Mouse (Mus musculus): ENCODE results near the gene Trex2. TPM values are rescaled to one million over a fixed set of nuclear protein-coding genes. Genes with fewer than 3 reads are reported as not detected.
"Not testable (repeated sequence)": the region's sequence is repeated elsewhere in the genome, so short reads cannot be mapped to it uniquely, and the experiment has no call there.

The Trex2 gene
- polyA plus RNA-seq, 1 experiment, result not detected

DNA sequence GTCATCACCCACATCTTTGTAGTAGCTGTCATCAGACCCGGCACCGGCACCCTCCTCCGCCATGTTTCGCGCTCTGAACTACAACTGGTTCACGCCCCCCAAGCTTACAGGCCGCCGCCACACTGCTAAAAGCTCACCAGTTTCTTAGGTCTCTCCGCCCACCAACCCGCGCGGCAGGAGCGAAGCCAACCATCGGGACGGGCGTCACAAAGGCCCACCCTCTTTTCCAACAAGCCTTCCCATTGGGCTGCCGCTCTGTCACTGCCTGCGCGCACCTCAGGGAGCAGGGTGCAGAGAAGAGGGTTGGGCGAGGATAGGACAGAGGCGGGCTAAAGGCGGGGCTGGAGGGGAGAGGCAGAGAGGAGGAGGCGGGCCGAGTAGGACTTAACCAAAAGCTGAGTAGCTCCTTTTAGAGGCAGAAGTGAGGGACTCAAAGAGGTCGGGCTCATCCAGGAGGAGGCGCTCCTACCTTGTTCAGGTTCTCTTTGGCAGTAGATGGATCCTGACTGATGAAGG lies 23.8 kb upstream of the Trex2 start, which contains the start of gene Haus7:
Gene Haus7 (minus strand): TSS at position 168 of the 516 bp plus-strand sequence.
- Histone ChIP-seq H3K4me3 (replicated peaks) (peak within 1 kb of the TSS; percentile 76), H3K9me3 (ENCODE audit: control insufficient read depth, low read length) (no peaks in the 10 kb centered on the region), H3K36me3 (ENCODE audit: control insufficient read depth) (peaks cover 1% of the 10 kb centered on the region; the same call in 1 of the 2 replicates), H3K4me1 (ENCODE audit: control insufficient read depth) (peaks cover 20% of the 10 kb centered on the region), H3K27me3 (ENCODE audit: control insufficient read depth) (no peaks in the 10 kb centered on the region)
- TF ChIP-seq GATA1 (IDR thresholded peaks at IDR 0.05; ENCODE audit: low read length) (no peak), TAL1 (IDR thresholded peaks at IDR 0.05; ENCODE audit: low read length) (no peak)

GRCm38 (mm10) chrX:73451949-73452348 lies 16.8 kb upstream of the Trex2 start:
- H3K9me3 ChIP-seq (ENCODE audit: control insufficient read depth, low read length), result no peaks in the 10 kb centered on the region
- H3K4me1 ChIP-seq (ENCODE audit: control insufficient read depth), result no peaks in the 10 kb centered on the region
- no peak overlapping the region for H3K4me3 ChIP-seq (replicated peaks)
- no peak for TF ChIP-seq TAL1 (IDR thresholded peaks at IDR 0.05; ENCODE audit: low read length)
- TF ChIP-seq GATA1 (IDR thresholded peaks at IDR 0.05; ENCODE audit: low read length), result no peak
- peaks cover 29% of the 10 kb centered on the region for H3K36me3 ChIP-seq (ENCODE audit: control insufficient read depth)
- no peaks in the 10 kb centered on the region for H3K27me3 ChIP-seq (ENCODE audit: control insufficient read depth)

DNA sequence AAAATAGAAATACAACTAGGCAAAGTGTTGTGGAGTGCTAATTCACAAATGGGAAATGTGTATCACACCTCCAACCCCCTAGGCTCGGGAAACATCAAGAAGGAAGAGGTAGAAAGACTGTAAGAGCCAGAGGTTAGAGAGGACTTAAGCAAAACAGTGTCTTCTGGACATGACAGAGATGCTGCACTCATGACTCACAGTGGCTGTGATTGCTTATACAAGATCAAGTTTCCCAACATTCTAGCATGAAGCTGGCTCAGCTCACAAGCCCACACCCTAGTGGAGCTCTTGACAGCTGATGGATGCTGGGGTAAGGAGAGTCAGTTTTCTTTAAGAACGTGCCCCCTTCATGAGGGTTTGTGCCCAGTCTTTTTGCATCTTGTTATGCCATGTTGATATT lies 6.3 kb upstream of the Trex2 start:
- H3K4me3 ChIP-seq (replicated peaks), result no peak overlapping the region
- no peaks in the 10 kb centered on the region for H3K4me1 ChIP-seq (ENCODE audit: control insufficient read depth)
- TF ChIP-seq GATA1 (IDR thresholded peaks at IDR 0.05; ENCODE audit: low read length), result no peak
- TF ChIP-seq TAL1 (IDR thresholded peaks at IDR 0.05; ENCODE audit: low read length), result no peak
- H3K9me3 ChIP-seq (ENCODE audit: control insufficient read depth, low read length), result no peaks in the 10 kb centered on the region
- H3K36me3 ChIP-seq (ENCODE audit: control insufficient read depth), result peaks cover 26% of the 10 kb centered on the region
- H3K27me3 ChIP-seq (ENCODE audit: control insufficient read depth), result no peaks in the 10 kb centered on the region

GRCm38 (mm10) chrX:73432850-73433249 lies 2.3 kb downstream of the Trex2 start:
- Histone ChIP-seq H3K4me1 (ENCODE audit: control insufficient read depth) (no peaks in the 10 kb centered on the region), H3K9me3 (ENCODE audit: control insufficient read depth, low read length) (no peaks in the 10 kb centered on the region)
- no peak for TF ChIP-seq TAL1 (IDR thresholded peaks at IDR 0.05; ENCODE audit: low read length)
- no peak for TF ChIP-seq GATA1 (IDR thresholded peaks at IDR 0.05; ENCODE audit: low read length)

DNA sequence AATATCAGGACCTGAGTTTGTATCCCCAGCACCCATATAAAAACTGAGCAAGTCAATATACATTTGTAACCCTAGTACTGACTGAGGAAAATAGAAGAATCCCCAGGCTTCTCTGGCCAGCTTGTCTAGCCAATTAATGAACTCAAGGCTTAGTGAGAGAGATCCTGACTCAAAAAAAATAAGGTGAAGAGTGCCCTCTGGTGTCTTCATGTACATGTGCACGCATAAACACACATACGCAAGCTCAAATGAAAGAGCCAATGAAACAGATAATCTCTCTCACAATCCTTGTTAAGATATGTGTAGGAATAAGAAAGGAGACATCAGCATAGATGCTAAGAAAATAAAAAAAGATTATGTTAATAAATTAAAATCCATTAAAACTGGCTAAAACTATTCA lies 5.1 kb downstream of the Trex2 start:
- H3K36me3 ChIP-seq (ENCODE audit: control insufficient read depth), result no peaks in the 10 kb centered on the region
- no peak overlapping the region for H3K4me3 ChIP-seq (replicated peaks)

More at GRCm38 (mm10) chrX:73432850-73433249, 2.3 kb downstream of the Trex2 start:
- H3K4me3 ChIP-seq (replicated peaks), result no peak overlapping the region
- H3K27me3 ChIP-seq (ENCODE audit: control insufficient read depth), result peaks cover 6% of the 10 kb centered on the region; the same call in 1 of the 2 replicates
- H3K36me3 ChIP-seq (ENCODE audit: control insufficient read depth), result peaks cover 12% of the 10 kb centered on the region

GRCm38 (mm10) chrX:73412767-73413166 lies 22.4 kb downstream of the Trex2 start:
- no peaks in the 10 kb centered on the region for H3K36me3 ChIP-seq (ENCODE audit: control insufficient read depth)
- TF ChIP-seq TAL1 (IDR thresholded peaks at IDR 0.05; ENCODE audit: low read length) (no peak), GATA1 (IDR thresholded peaks at IDR 0.05; ENCODE audit: low read length) (no peak)
- H3K4me1 ChIP-seq (ENCODE audit: control insufficient read depth), result no peaks in the 10 kb centered on the region
- no peaks in the 10 kb centered on the region for H3K9me3 ChIP-seq (ENCODE audit: control insufficient read depth, low read length)
- H3K27me3 ChIP-seq (ENCODE audit: control insufficient read depth), result peaks cover 8% of the 10 kb centered on the region
- H3K4me3 ChIP-seq (replicated peaks), result no peak overlapping the region

More for the DNA sequence above, 5.1 kb downstream of the Trex2 start:
- Histone ChIP-seq H3K4me1 (ENCODE audit: control insufficient read depth) (no peaks in the 10 kb centered on the region), H3K27me3 (ENCODE audit: control insufficient read depth) (peaks cover 6% of the 10 kb centered on the region; the same call in 1 of the 2 replicates), H3K9me3 (ENCODE audit: control insufficient read depth, low read length) (no peaks in the 10 kb centered on the region)
- no peak for TF ChIP-seq GATA1 (IDR thresholded peaks at IDR 0.05; ENCODE audit: low read length)
- no peak for TF ChIP-seq TAL1 (IDR thresholded peaks at IDR 0.05; ENCODE audit: low read length)

DNA sequence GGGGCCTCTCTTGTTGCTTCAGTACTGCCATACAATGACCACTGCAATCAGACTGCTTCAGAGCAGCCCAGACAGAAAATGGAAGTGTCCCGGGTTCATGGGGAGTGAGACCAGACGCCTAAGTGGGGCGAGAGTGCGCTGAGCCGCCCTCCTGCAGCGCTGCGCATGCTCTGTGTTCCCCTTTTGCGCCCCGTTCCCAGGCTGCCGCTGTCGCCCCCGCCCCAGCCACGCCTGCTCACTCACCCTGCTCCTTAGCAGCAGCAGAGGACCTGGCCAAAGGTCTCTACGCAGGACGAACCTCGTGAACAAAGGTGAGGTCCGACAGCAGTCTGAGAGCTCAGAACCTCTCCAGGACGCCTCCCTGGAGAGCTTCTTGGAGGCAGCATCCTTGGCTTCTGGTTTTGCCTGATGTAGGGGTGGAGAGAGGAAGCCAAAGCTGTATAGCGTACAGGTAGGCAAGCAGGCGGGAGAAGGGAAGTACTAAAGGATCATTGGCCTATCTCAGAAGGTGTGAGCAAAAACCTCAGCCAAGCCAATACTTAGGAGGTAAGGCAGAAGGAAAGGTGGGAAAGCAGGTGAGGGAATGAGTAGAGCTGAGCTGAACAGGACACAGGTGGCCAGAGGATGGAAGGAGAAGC lies 24.1 kb downstream of the Trex2 start, which contains the start of gene Zfp92:
Gene Zfp92 (plus strand): TSS at position 217 of the 638 bp plus-strand sequence.
- TF ChIP-seq GATA1 (IDR thresholded peaks at IDR 0.05; ENCODE audit: low read length), result no peak
- no peak for TF ChIP-seq TAL1 (IDR thresholded peaks at IDR 0.05; ENCODE audit: low read length)
- H3K27me3 ChIP-seq (ENCODE audit: control insufficient read depth), result peaks cover 8% of the 10 kb centered on the region
- no peak within 1 kb of the TSS for H3K4me3 ChIP-seq (replicated peaks)

GRCm38 (mm10) chrX:73401616-73402015 lies 33.5 kb downstream of the Trex2 start:
- TF ChIP-seq GATA1 (IDR thresholded peaks at IDR 0.05; ENCODE audit: low read length) (no peak), TAL1 (IDR thresholded peaks at IDR 0.05; ENCODE audit: low read length) (no peak)
- no peaks in the 10 kb centered on the region for H3K36me3 ChIP-seq (ENCODE audit: control insufficient read depth)
- H3K4me3 ChIP-seq (replicated peaks), result no peak overlapping the region

More for the DNA sequence above, 24.1 kb downstream of the Trex2 start, which contains the start of gene Zfp92:
- H3K4me1 ChIP-seq (ENCODE audit: control insufficient read depth), result no peaks in the 10 kb centered on the region
- no peaks in the 10 kb centered on the region for H3K36me3 ChIP-seq (ENCODE audit: control insufficient read depth)
- H3K9me3 ChIP-seq (ENCODE audit: control insufficient read depth, low read length), result no peaks in the 10 kb centered on the region

DNA sequence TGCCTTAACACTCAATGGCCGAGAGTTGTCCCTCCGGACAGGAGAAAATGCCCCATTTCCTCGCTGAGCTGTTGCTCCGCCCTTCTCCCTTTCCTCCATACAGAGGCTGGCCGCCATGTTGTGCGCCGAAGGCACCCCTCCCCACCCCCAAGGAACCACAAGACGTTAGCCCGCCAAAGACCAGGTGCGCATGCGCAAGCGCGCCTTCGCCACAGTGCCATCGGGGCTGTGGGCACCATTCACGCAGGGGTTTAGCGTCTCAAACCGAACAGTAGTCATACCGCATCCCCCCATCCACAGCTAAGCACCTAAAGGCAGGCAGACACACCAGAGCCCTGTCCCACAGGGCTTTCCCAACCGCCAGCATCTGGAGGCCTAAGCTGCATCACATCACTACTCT lies 34.2 kb downstream of the Trex2 start:
- Histone ChIP-seq H3K36me3 (ENCODE audit: control insufficient read depth) (no peaks in the 10 kb centered on the region), H3K27me3 (ENCODE audit: control insufficient read depth) (peaks cover 2% of the 10 kb centered on the region; the same call in 1 of the 2 replicates), H3K4me1 (ENCODE audit: control insufficient read depth) (no peaks in the 10 kb centered on the region), H3K9me3 (ENCODE audit: control insufficient read depth, low read length) (peaks cover 6% of the 10 kb centered on the region), H3K4me3 (replicated peaks) (no peak overlapping the region)
- TF ChIP-seq TAL1 (IDR thresholded peaks at IDR 0.05; ENCODE audit: low read length) (no peak), GATA1 (IDR thresholded peaks at IDR 0.05; ENCODE audit: low read length) (no peak)

More at GRCm38 (mm10) chrX:73401616-73402015, 33.5 kb downstream of the Trex2 start:
- H3K9me3 ChIP-seq (ENCODE audit: control insufficient read depth, low read length), result peaks cover 6% of the 10 kb centered on the region
- no peaks in the 10 kb centered on the region for H3K4me1 ChIP-seq (ENCODE audit: control insufficient read depth)
- peaks cover 2% of the 10 kb centered on the region; the same call in 1 of the 2 replicates for H3K27me3 ChIP-seq (ENCODE audit: control insufficient read depth)

- not testable (repeated sequence) for H3K36me3 ChIP-seq (ENCODE audit: control insufficient read depth); H3K4me1 ChIP-seq (ENCODE audit: control insufficient read depth); H3K4me3 ChIP-seq (replicated peaks); H3K27me3 ChIP-seq (ENCODE audit: control insufficient read depth); H3K9me3 ChIP-seq (ENCODE audit: control insufficient read depth, low read length)
Observed at GRCm38 (mm10) chrX:73398636-73399035, 36.5 kb downstream of the Trex2 start, which contains the start of gene Gm18336. Gene Gm18336, minus strand, starts transcription at chrX:73398736.
